Mouse (Mus musculus) gastrocnemius, adult 2 months (tissue): ENCODE data around the gene Nrp1. TPM values are rescaled to one million over a fixed set of nuclear protein-coding genes. Genes with fewer than 3 reads are reported as not detected.
A peak's percentile ranks its signal among the peaks of the same experiment; 100 is the strongest.

Source experiments
- DNase-seq: peaks from one replicate; pipeline ENCODE4 v3.0.0; 2022
- H3K27ac ChIP-seq: fragments of 200-600 bp; 2 replicates; pipeline ENCODE4 v1.8.1; 2022; ENCODE audit warnings: mild to moderate bottlenecking
- H3K4me3 ChIP-seq: fragments of 200-600 bp; 2 replicates; pipeline ENCODE4 v1.8.1; 2022; ENCODE audit warnings: mild to moderate bottlenecking, moderate library complexity
- CTCF ChIP-seq: fragments of 200-600 bp; IDR thresholded peaks from 2 replicates; pipeline ENCODE4 v1.8.1; 2022; ENCODE audit warnings: antibody characterized with exemption, mild to moderate bottlenecking, moderate library complexity
- intact Hi-C: fragments of 180-260 bp; cut with DNase I; formaldehyde crosslinking; loops from one replicate; pipeline ENCODE4 v1.15.1; 2025
- total RNA-seq, 2 experiments: library from RNA; stranded (reverse); gene quantifications; 2 replicates each; pipeline ENCODE4 v1.2.3; 2021

Nrp1 gene
- total RNA-seq, 2 experiments from 2014 or later: 25.7 to 44.6 TPM

GRCm38 (mm10) chr8:128437156-128437825 is 78.9 kb downstream of the Nrp1 start:
- intact Hi-C loops: no loop called here
- Histone ChIP-seq H3K4me3 (no peak overlapping the region), H3K27ac (peak overlapping the region; percentile 77)
- DNase-seq: no peak
- no peak for TF ChIP-seq CTCF

GRCm38 (mm10) chr8:128441407-128441806 is 83.0 kb downstream of the Nrp1 start:
- Histone ChIP-seq H3K27ac (no peak overlapping the region), H3K4me3 (no peak overlapping the region)
- TF ChIP-seq CTCF: no peak
- intact Hi-C loops: no loop called here
- no peak for DNase-seq

GRCm38 (mm10) chr8:128445596-128445995 is 87.2 kb downstream of the Nrp1 start:
- Histone ChIP-seq H3K27ac (peak overlapping the region; percentile 25; the same call in 1 of the 2 replicates), H3K4me3 (no peak overlapping the region)
- intact Hi-C loops: no loop called here

GRCm38 (mm10) chr8:128446636-128447035 is 88.2 kb downstream of the Nrp1 start:
- intact Hi-C loops: no loop called here
- no peak for DNase-seq
- no peak overlapping the region for H3K27ac ChIP-seq
- no peak for TF ChIP-seq CTCF
- no peak overlapping the region for H3K4me3 ChIP-seq

More at GRCm38 (mm10) chr8:128445596-128445995, 87.2 kb downstream of the Nrp1 start:
- DNase-seq: no peak
- TF ChIP-seq CTCF: no peak

- Histone ChIP-seq H3K4me3 (no peak overlapping the region), H3K27ac (peak overlapping the region; percentile 2; the same call in 1 of the 2 replicates)
- TF ChIP-seq CTCF: no peak
- intact Hi-C loops: no loop called here
- DNase-seq: no peak
Observed at GRCm38 (mm10) chr8:128447320-128447719, 88.9 kb downstream of the Nrp1 start.

GRCm38 (mm10) chr8:128450390-128451032 is 92.1 kb downstream of the Nrp1 start:
- peak overlapping the region; percentile 81 for H3K27ac ChIP-seq
- no peak overlapping the region for H3K4me3 ChIP-seq
- DNase-seq: no peak
- intact Hi-C loops: loop anchor here (10.0 kb wide), 1 partner anchor 86 kb away; no protein-coding TSS in a partner anchor
- TF ChIP-seq CTCF: no peak

- Histone ChIP-seq H3K27ac (peak overlapping the region; percentile 81), H3K4me3 (no peak overlapping the region)
- TF ChIP-seq CTCF: no peak
- DNase-seq: no peak
- intact Hi-C loops: loop anchor here (10.0 kb wide), 1 partner anchor 86 kb away; no protein-coding TSS in a partner anchor
Observed at GRCm38 (mm10) chr8:128451121-128451520, 92.7 kb downstream of the Nrp1 start.

GRCm38 (mm10) chr8:128453471-128453870 is 95.1 kb downstream of the Nrp1 start:
- intact Hi-C loops: loop anchor here (10.0 kb wide), 1 partner anchor 89 kb away; no protein-coding TSS in a partner anchor
- no peak overlapping the region for H3K4me3 ChIP-seq
- no peak for DNase-seq
- TF ChIP-seq CTCF: no peak
- H3K27ac ChIP-seq: peak overlapping the region; percentile 65

GRCm38 (mm10) chr8:128454026-128454425 is 95.6 kb downstream of the Nrp1 start:
- Histone ChIP-seq H3K27ac (peak overlapping the region; percentile 65), H3K4me3 (no peak overlapping the region)
- no peak for DNase-seq
- intact Hi-C loops: loop anchor here (10.0 kb wide), 1 partner anchor 89 kb away; no protein-coding TSS in a partner anchor
- TF ChIP-seq CTCF: no peak

GRCm38 (mm10) chr8:128457277-128457676 is 98.9 kb downstream of the Nrp1 start:
- no peak for TF ChIP-seq CTCF
- intact Hi-C loops: loop anchor here (10.0 kb wide), 1 partner anchor 92 kb away; no protein-coding TSS in a partner anchor
- Histone ChIP-seq H3K4me3 (no peak overlapping the region), H3K27ac (no peak overlapping the region)
- no peak for DNase-seq

- no peak for DNase-seq
- Histone ChIP-seq H3K4me3 (no peak overlapping the region), H3K27ac (no peak overlapping the region)
- no peak for TF ChIP-seq CTCF
- intact Hi-C loops: loop anchor here (10.0 kb wide), 1 partner anchor 95 kb away; no protein-coding TSS in a partner anchor
Observed at GRCm38 (mm10) chr8:128459704-128460103, 101.3 kb downstream of the Nrp1 start.

GRCm38 (mm10) chr8:128461716-128462115 is 103.3 kb downstream of the Nrp1 start:
- peak; percentile 55 for DNase-seq
- Histone ChIP-seq H3K27ac (peak overlapping the region; percentile 32; the same call in 1 of the 2 replicates), H3K4me3 (no peak overlapping the region)
- intact Hi-C loops: no loop called here
- no peak for TF ChIP-seq CTCF

GRCm38 (mm10) chr8:128463162-128463561 is 104.8 kb downstream of the Nrp1 start:
- Histone ChIP-seq H3K27ac (peak overlapping the region; percentile 71), H3K4me3 (no peak overlapping the region)
- intact Hi-C loops: no loop called here
- no peak for DNase-seq
- TF ChIP-seq CTCF: no peak
